16 mouse cellular contexts compared by ENCODE assay signal in genomic region chr8:96864606-96865005, GRCm38 (mm10).
DNase-seq lines count a peak whose midpoint lies in the region; ATAC-seq lines count a peak whose summit lies in the region.
"Had no signal": no experiment of that assay in that cellular context is flagged by ENCODE, and none has a peak within 500 bp of the region (broad histone marks: within the 10 kb centered on the region; RNA-seq: fewer than 3 reads in every experiment).

No protein-coding gene starts in this region.

- H3K4me1 ChIP-seq in heart, embryonic 13.5 days = no peaks in the 10 kb centered on the region
- H3K4me1 ChIP-seq in midbrain, embryonic 14.5 days (ENCODE audit: control insufficient read depth, insufficient read depth, low read length) = no peaks in the 10 kb centered on the region
- H3K4me1 ChIP-seq in midbrain, embryonic 13.5 days (replicated peaks) = no peaks in the 10 kb centered on the region
- peaks cover 5% of the 10 kb centered on the region; the same call in 1 of the 2 replicates for H3K4me1 ChIP-seq in neural tube, embryonic 15.5 days
- H3K4me1 ChIP-seq: embryonic facial prominence, embryonic 12.5 days; liver, embryonic 13.5 days; megakaryocyte, embryonic 14.5 days had no signal

- H3K4me3 ChIP-seq in heart, embryonic 13.5 days = no peak overlapping the region
- H3K4me3 ChIP-seq in midbrain, embryonic 14.5 days (replicated peaks; ENCODE audit: low read depth, low read length) = no peak overlapping the region
- H3K4me3 ChIP-seq in midbrain, embryonic 13.5 days (replicated peaks) = no peak overlapping the region
- no peak overlapping the region for H3K4me3 ChIP-seq in neural tube, embryonic 15.5 days (replicated peaks)
- H3K4me3 ChIP-seq: embryonic facial prominence, embryonic 12.5 days; liver, embryonic 13.5 days; megakaryocyte, embryonic 14.5 days had no signal

- H3K9me3 ChIP-seq in heart, embryonic 13.5 days = no peaks in the 10 kb centered on the region
- H3K9me3 ChIP-seq in midbrain, embryonic 14.5 days (ENCODE audit: control insufficient read depth, low read length) = no peaks in the 10 kb centered on the region
- H3K9me3 ChIP-seq in midbrain, embryonic 13.5 days = no peaks in the 10 kb centered on the region
- H3K9me3 ChIP-seq in neural tube, embryonic 15.5 days (replicated peaks) = no peaks in the 10 kb centered on the region
- H3K9me3 ChIP-seq: embryonic facial prominence, embryonic 12.5 days; liver, embryonic 13.5 days; megakaryocyte, embryonic 14.5 days had no signal

- no peak overlapping the region for H3K9ac ChIP-seq in heart, embryonic 13.5 days
- H3K9ac ChIP-seq in midbrain, embryonic 14.5 days (replicated peaks; ENCODE audit: low read length) = no peak overlapping the region
- no peak overlapping the region for H3K9ac ChIP-seq in midbrain, embryonic 13.5 days (replicated peaks)
- H3K9ac ChIP-seq in neural tube, embryonic 15.5 days (replicated peaks) = no peak overlapping the region
- H3K9ac ChIP-seq: embryonic facial prominence, embryonic 12.5 days; liver, embryonic 13.5 days had no signal

- H3K27ac ChIP-seq in heart, embryonic 13.5 days (replicated peaks) = no peak overlapping the region
- no peak overlapping the region for H3K27ac ChIP-seq in midbrain, embryonic 14.5 days (replicated peaks; ENCODE audit: low read depth, low read length)
- no peak overlapping the region for H3K27ac ChIP-seq in midbrain, embryonic 13.5 days
- H3K27ac ChIP-seq in neural tube, embryonic 15.5 days (replicated peaks) = no peak overlapping the region; the same call in 1 of the 2 replicates
- H3K27ac ChIP-seq: embryonic facial prominence, embryonic 12.5 days; liver, embryonic 13.5 days had no signal

- ATAC-seq in heart, embryonic 13.5 days (ENCODE audit: extremely low read depth, insufficient number of reproducible peaks, low FRiP score, low TSS enrichment) = no peak
- ATAC-seq in midbrain, embryonic 14.5 days (ENCODE audit: low FRiP score, low TSS enrichment) = no peak
- no peak for ATAC-seq in midbrain, embryonic 13.5 days
- ATAC-seq in neural tube, embryonic 15.5 days (ENCODE audit: low FRiP score) = 0 out of 2 replicates have a peak, but pooled peaks have one; percentile 28
- ATAC-seq: CD4-positive, CD25-positive, alpha-beta regulatory T cell, adult 4 months; Patski had no signal

- WGBS in heart, embryonic 13.5 days = 53% methylated on average over 6 of the region's 6 CpGs
- WGBS in midbrain, embryonic 14.5 days = 69% methylated on average over 6 of the region's 6 CpGs
- 75% methylated on average over 6 of the region's 6 CpGs for WGBS in midbrain, embryonic 13.5 days
- 33% methylated on average over 6 of the region's 6 CpGs for WGBS in neural tube, embryonic 15.5 days

- H3K36me3 ChIP-seq in heart, embryonic 13.5 days = no peaks in the 10 kb centered on the region
- H3K36me3 ChIP-seq in midbrain, embryonic 14.5 days (ENCODE audit: control insufficient read depth, insufficient read depth, low read length) = no peaks in the 10 kb centered on the region
- H3K36me3 ChIP-seq in midbrain, embryonic 13.5 days = no peaks in the 10 kb centered on the region
- no peaks in the 10 kb centered on the region for H3K36me3 ChIP-seq in neural tube, embryonic 15.5 days
- H3K36me3 ChIP-seq: embryonic facial prominence, embryonic 12.5 days; liver, embryonic 13.5 days had no signal

- H3K27me3 ChIP-seq in heart, embryonic 13.5 days (replicated peaks) = no peaks in the 10 kb centered on the region
- no peaks in the 10 kb centered on the region for H3K27me3 ChIP-seq in midbrain, embryonic 14.5 days (ENCODE audit: control insufficient read depth, insufficient read depth, low read length)
- H3K27me3 ChIP-seq in midbrain, embryonic 13.5 days = no peaks in the 10 kb centered on the region
- no peaks in the 10 kb centered on the region for H3K27me3 ChIP-seq in neural tube, embryonic 15.5 days (replicated peaks)
- H3K27me3 ChIP-seq: embryonic facial prominence, embryonic 12.5 days; liver, embryonic 13.5 days; megakaryocyte, embryonic 14.5 days; Patski had no signal

- H3K4me2 ChIP-seq in heart, embryonic 13.5 days = 0 out of 2 replicates have a peak overlapping the region, but pooled peaks have one; percentile 7
- H3K4me2 ChIP-seq in midbrain, embryonic 14.5 days (ENCODE audit: low read length) = no peak overlapping the region
- H3K4me2 ChIP-seq in midbrain, embryonic 13.5 days (replicated peaks) = no peak overlapping the region
- peak overlapping the region; percentile 22; the same call in 1 of the 2 replicates for H3K4me2 ChIP-seq in neural tube, embryonic 15.5 days
- H3K4me2 ChIP-seq: embryonic facial prominence, embryonic 12.5 days; liver, embryonic 13.5 days had no signal

- no peak for DNase-seq in heart, adult 11 months
- DNase-seq in midbrain, embryonic 14.5 days = peak; percentile 26
- DNase-seq in layer of hippocampus, adult 11-12 months (ENCODE audit: low spot score) = peak; percentile 3
- DNase-seq in adipocyte (ENCODE audit: low spot score) = no peak
- DNase-seq: adrenal gland, postnatal 10 days; cerebellum, adult 11 months; kidney, adult 11 months; liver, embryonic 13.5 days; thymus, postnatal 14 days had no signal

Comparison
In these comparisons a context has a peak if more than half of its experiments do, and no peak if none do; other contexts are left out.
1. H3K4me2 ChIP-seq: peak in heart, embryonic 13.5 days (single experiment) and neural tube, embryonic 15.5 days (single experiment); none in midbrain, embryonic 14.5 days (single experiment) and midbrain, embryonic 13.5 days (single experiment).
2. DNase-seq: peak in midbrain, embryonic 14.5 days (single experiment) and layer of hippocampus, adult 11-12 months (single experiment); none in heart, adult 11 months (single experiment) and adipocyte (single experiment).